10 mouse cellular contexts compared by ENCODE assay signal in the genomic region with DNA sequence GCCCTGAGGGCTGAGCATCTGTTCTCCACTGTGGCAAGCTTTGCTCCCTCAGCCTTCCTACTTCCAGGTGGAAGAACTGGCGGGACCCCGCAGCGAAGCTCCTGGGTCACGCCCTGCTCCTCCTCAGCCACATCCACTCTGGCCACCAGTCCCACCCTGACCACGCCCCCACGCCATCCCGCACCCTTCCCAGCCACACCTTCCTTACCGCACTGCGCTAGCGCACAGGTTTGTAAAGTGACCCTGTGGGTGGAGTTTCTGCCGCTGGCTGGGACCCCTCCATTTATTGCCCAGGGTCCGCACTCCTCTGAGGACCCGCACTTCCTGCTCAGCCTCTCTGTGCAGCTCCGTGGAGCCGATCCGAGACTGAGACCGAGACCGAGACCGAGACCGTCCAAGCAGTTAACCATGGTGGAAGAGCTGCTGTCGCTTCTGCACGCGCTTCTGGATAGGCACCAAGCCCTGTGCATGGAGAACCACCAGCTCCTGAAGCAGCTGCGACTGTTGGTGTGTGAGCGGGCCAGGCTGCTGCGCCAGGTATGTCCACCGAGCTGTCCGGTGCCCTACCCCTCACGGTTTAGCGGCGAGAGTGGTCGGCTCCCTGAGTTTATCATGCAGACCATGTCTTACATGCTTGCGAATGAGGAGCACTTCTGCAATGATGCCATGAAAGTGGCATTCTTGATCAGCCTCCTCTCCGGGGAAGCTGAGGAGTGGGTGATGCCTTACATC. TPM values are rescaled to one million over a fixed set of nuclear protein-coding genes. Genes with fewer than 3 reads are reported as not detected.
DNase-seq lines count a peak whose midpoint lies in the region; ATAC-seq lines count a peak whose summit lies in the region.
"Had no signal": no experiment of that assay in that cellular context is flagged by ENCODE, and none has a peak within 500 bp of the region (broad histone marks: within the 10 kb centered on the region; RNA-seq: fewer than 3 reads in every experiment).

A gene (plus strand): TSS at position 196 of the 732 bp plus-strand sequence.

- DNase-seq in kidney, postnatal 14 days = no peak
- peak; percentile 81 for DNase-seq in cerebellum, adult 9-11 months
- no peak for DNase-seq in hindbrain, embryonic 14.5 days (ENCODE audit: low spot score)
- DNase-seq in MN1 (ENCODE audit: low spot score) = no peak
- DNase-seq in lung, adult 18-20 months = no peak
- no peak for DNase-seq in B cell, adult 2 months

- no peaks in the 10 kb centered on the region for H3K36me3 ChIP-seq in kidney, embryonic 16.5 days (ENCODE audit: insufficient read depth, low read length)
- no peaks in the 10 kb centered on the region for H3K36me3 ChIP-seq in hindbrain, embryonic 14.5 days (replicated peaks; ENCODE audit: control insufficient read depth, insufficient read depth)
- H3K36me3 ChIP-seq in neural tube, embryonic 12.5 days = no peaks in the 10 kb centered on the region

- no peak within 1 kb of the TSS for H3K27ac ChIP-seq in kidney, embryonic 16.5 days (ENCODE audit: low read length)
- H3K27ac ChIP-seq in hindbrain, embryonic 14.5 days = no peak within 1 kb of the TSS
- no peak within 1 kb of the TSS for H3K27ac ChIP-seq in neural tube, embryonic 12.5 days

- ATAC-seq in kidney, embryonic 16.5 days (ENCODE audit: low FRiP score, low TSS enrichment) = peak; percentile 42; the same call in 1 of the 2 replicates
- peak; percentile 69 for ATAC-seq in hindbrain, embryonic 14.5 days (ENCODE audit: low FRiP score)
- peak; percentile 56 for ATAC-seq in neural tube, embryonic 12.5 days (ENCODE audit: low FRiP score, low read depth)
- ATAC-seq: Patski had no signal

- H3K27me3 ChIP-seq in kidney, embryonic 16.5 days (ENCODE audit: insufficient read depth, low read length) = no peaks in the 10 kb centered on the region
- H3K27me3 ChIP-seq in hindbrain, embryonic 14.5 days (ENCODE audit: control insufficient read depth, insufficient read depth, low read length) = no peaks in the 10 kb centered on the region
- no peaks in the 10 kb centered on the region for H3K27me3 ChIP-seq in neural tube, embryonic 12.5 days (replicated peaks)

- H3K9me3 ChIP-seq in kidney, embryonic 16.5 days (ENCODE audit: low read length) = no peaks in the 10 kb centered on the region
- no peaks in the 10 kb centered on the region for H3K9me3 ChIP-seq in hindbrain, embryonic 14.5 days (ENCODE audit: control insufficient read depth, low read length)
- no peaks in the 10 kb centered on the region for H3K9me3 ChIP-seq in neural tube, embryonic 12.5 days

- peak within 1 kb of the TSS; percentile 56 for H3K4me2 ChIP-seq in kidney, embryonic 16.5 days (replicated peaks; ENCODE audit: low read depth, low read length)
- H3K4me2 ChIP-seq in hindbrain, embryonic 14.5 days (replicated peaks) = peak within 1 kb of the TSS; percentile 57
- peak within 1 kb of the TSS; percentile 57 for H3K4me2 ChIP-seq in neural tube, embryonic 12.5 days (replicated peaks)

- H3K9ac ChIP-seq in kidney, embryonic 16.5 days (replicated peaks; ENCODE audit: low read length) = no peak within 1 kb of the TSS
- H3K9ac ChIP-seq in hindbrain, embryonic 14.5 days = no peak within 1 kb of the TSS
- no peak within 1 kb of the TSS for H3K9ac ChIP-seq in neural tube, embryonic 12.5 days

- 41% methylated on average over 34 of the region's 34 CpGs for WGBS in kidney, embryonic 16.5 days
- WGBS in hindbrain, embryonic 14.5 days = 33% methylated on average over 34 of the region's 34 CpGs
- 42% methylated on average over 30 of the region's 34 CpGs for WGBS in neural tube, embryonic 12.5 days

- H3K4me1 ChIP-seq in kidney, embryonic 16.5 days (ENCODE audit: insufficient read depth, low read length) = no peaks in the 10 kb centered on the region
- no peaks in the 10 kb centered on the region for H3K4me1 ChIP-seq in hindbrain, embryonic 14.5 days (replicated peaks; ENCODE audit: control insufficient read depth, insufficient read depth, low read length)
- no peaks in the 10 kb centered on the region for H3K4me1 ChIP-seq in neural tube, embryonic 12.5 days

- H3K4me3 ChIP-seq in kidney, embryonic 16.5 days (ENCODE audit: low read length) = peak within 1 kb of the TSS; percentile 34
- peak within 1 kb of the TSS; percentile 35 for H3K4me3 ChIP-seq in hindbrain, embryonic 14.5 days (replicated peaks; ENCODE audit: low read length)
- H3K4me3 ChIP-seq in neural tube, embryonic 12.5 days = peak within 1 kb of the TSS; percentile 27

RNA-seq across cellular contexts. Expression of the gene that starts here (rescaled TPM):
- polyA plus RNA-seq in kidney, embryonic 16.5 days (2015; fragmentation: Nextera tagmentation; extraction: Ambion mirVana) = 1.4 and 1.6 TPM in 2 replicates
- 12.2 and 12.5 TPM in 2 replicates for polyA plus RNA-seq in hindbrain, embryonic 14.5 days (2014; fragmentation: Nextera tagmentation; extraction: Ambion mirVana)
- polyA plus RNA-seq in neural tube, embryonic 12.5 days (2016; fragmentation: Nextera tagmentation; extraction: Ambion mirVana) = 1.5 and 2.0 TPM in 2 replicates
- polyA plus RNA-seq: large intestine, adult 2 months; Patski had no signal
